Mouse (Mus musculus): ENCODE data around the gene Zdhhc7. TPM values are rescaled to one million over a fixed set of nuclear protein-coding genes. Genes with fewer than 3 reads are reported as not detected.

Gene Zdhhc7
- polyA plus RNA-seq, 1 experiment = 93.4 TPM

GRCm38 (mm10) chr8:120118847-120119246 lies 17.6 kb upstream of the Zdhhc7 start:
- DNase-seq = no peak
- H3K27ac ChIP-seq (ENCODE audit: control insufficient read depth, insufficient read depth, low read length) = no peak overlapping the region
- no peak for TF ChIP-seq POLR2A (IDR thresholded peaks at IDR 0.05; ENCODE audit: control insufficient read depth, extremely low read depth, insufficient read depth, low read length, poor library complexity)
- no peak for TF ChIP-seq CTCF (IDR thresholded peaks at IDR 0.05; ENCODE audit: borderline replicate concordance, control insufficient read depth, extremely low read depth, insufficient read depth, low read length, poor library complexity)

GRCm38 (mm10) chr8:120118162-120118561 lies 16.9 kb upstream of the Zdhhc7 start:
- no peaks in the 10 kb centered on the region for H3K36me3 ChIP-seq (ENCODE audit: control insufficient read depth, insufficient read depth, low read length)
- no peak overlapping the region for H3K27ac ChIP-seq (ENCODE audit: control insufficient read depth, insufficient read depth, low read length)
- DNase-seq = no peak
- TF ChIP-seq POLR2A (IDR thresholded peaks at IDR 0.05; ENCODE audit: control insufficient read depth, extremely low read depth, insufficient read depth, low read length, poor library complexity) (no peak), CTCF (IDR thresholded peaks at IDR 0.05; ENCODE audit: borderline replicate concordance, control insufficient read depth, extremely low read depth, insufficient read depth, low read length, poor library complexity) (no peak)
- no peak overlapping the region for H3K4me3 ChIP-seq (ENCODE audit: control insufficient read depth, insufficient read depth, low read length)
- peaks cover 12% of the 10 kb centered on the region; the same call in 1 of the 2 replicates for H3K27me3 ChIP-seq (ENCODE audit: control insufficient read depth, insufficient read depth, low read length)
- WGBS = 87% methylated on average over 9 of the region's 9 CpGs
- peaks cover 13% of the 10 kb centered on the region for H3K4me1 ChIP-seq (replicated peaks; ENCODE audit: control insufficient read depth, insufficient read depth, low read length)

More at GRCm38 (mm10) chr8:120118847-120119246, 17.6 kb upstream of the Zdhhc7 start:
- Histone ChIP-seq H3K4me1 (replicated peaks; ENCODE audit: control insufficient read depth, insufficient read depth, low read length) (peaks cover 10% of the 10 kb centered on the region), H3K27me3 (ENCODE audit: control insufficient read depth, insufficient read depth, low read length) (peaks cover 12% of the 10 kb centered on the region; the same call in 1 of the 2 replicates), H3K4me3 (ENCODE audit: control insufficient read depth, insufficient read depth, low read length) (no peak overlapping the region), H3K36me3 (ENCODE audit: control insufficient read depth, insufficient read depth, low read length) (no peaks in the 10 kb centered on the region)
- WGBS = 81% methylated on average over 5 of the region's 5 CpGs

GRCm38 (mm10) chr8:120116600-120116999 lies 15.3 kb upstream of the Zdhhc7 start:
- peaks cover 15% of the 10 kb centered on the region for H3K4me1 ChIP-seq (replicated peaks; ENCODE audit: control insufficient read depth, insufficient read depth, low read length)
- peaks cover 12% of the 10 kb centered on the region; the same call in 1 of the 2 replicates for H3K27me3 ChIP-seq (ENCODE audit: control insufficient read depth, insufficient read depth, low read length)
- WGBS = 86% methylated on average over 7 of the region's 7 CpGs
- no peak for TF ChIP-seq CTCF (IDR thresholded peaks at IDR 0.05; ENCODE audit: borderline replicate concordance, control insufficient read depth, extremely low read depth, insufficient read depth, low read length, poor library complexity)
- no peak for TF ChIP-seq POLR2A (IDR thresholded peaks at IDR 0.05; ENCODE audit: control insufficient read depth, extremely low read depth, insufficient read depth, low read length, poor library complexity)
- H3K27ac ChIP-seq (ENCODE audit: control insufficient read depth, insufficient read depth, low read length) = no peak overlapping the region
- no peak for DNase-seq
- H3K36me3 ChIP-seq (ENCODE audit: control insufficient read depth, insufficient read depth, low read length) = no peaks in the 10 kb centered on the region
- no peak overlapping the region for H3K4me3 ChIP-seq (ENCODE audit: control insufficient read depth, insufficient read depth, low read length)

- WGBS = 3% methylated on average over 46 of the region's 46 CpGs
- H3K36me3 ChIP-seq (ENCODE audit: control insufficient read depth, insufficient read depth, low read length) = no peaks in the 10 kb centered on the region
- TF ChIP-seq CTCF (IDR thresholded peaks at IDR 0.05; ENCODE audit: borderline replicate concordance, control insufficient read depth, extremely low read depth, insufficient read depth, low read length, poor library complexity) (no peak), POLR2A (IDR thresholded peaks at IDR 0.05; ENCODE audit: control insufficient read depth, extremely low read depth, insufficient read depth, low read length, poor library complexity) (no peak)
- H3K27me3 ChIP-seq (ENCODE audit: control insufficient read depth, insufficient read depth, low read length) = peaks cover 12% of the 10 kb centered on the region; the same call in 1 of the 2 replicates
- peaks cover 13% of the 10 kb centered on the region for H3K4me1 ChIP-seq (replicated peaks; ENCODE audit: control insufficient read depth, insufficient read depth, low read length)
- H3K4me3 ChIP-seq (ENCODE audit: control insufficient read depth, insufficient read depth, low read length) = peak overlapping the region; percentile 33
- H3K27ac ChIP-seq (ENCODE audit: control insufficient read depth, insufficient read depth, low read length) = no peak overlapping the region
- no peak for DNase-seq
Observed at GRCm38 (mm10) chr8:120114315-120114841, 13.1 kb upstream of the Zdhhc7 start.

- Histone ChIP-seq H3K27me3 (ENCODE audit: control insufficient read depth, insufficient read depth, low read length) (peaks cover 12% of the 10 kb centered on the region; the same call in 1 of the 2 replicates), H3K36me3 (ENCODE audit: control insufficient read depth, insufficient read depth, low read length) (no peaks in the 10 kb centered on the region), H3K27ac (ENCODE audit: control insufficient read depth, insufficient read depth, low read length) (no peak within 1 kb of the TSS), H3K4me1 (replicated peaks; ENCODE audit: control insufficient read depth, insufficient read depth, low read length) (peaks cover 13% of the 10 kb centered on the region), H3K4me3 (ENCODE audit: control insufficient read depth, insufficient read depth, low read length) (peak within 1 kb of the TSS; percentile 55)
- peak; percentile 100 for DNase-seq
- TF ChIP-seq POLR2A (IDR thresholded peaks at IDR 0.05; ENCODE audit: control insufficient read depth, extremely low read depth, insufficient read depth, low read length, poor library complexity) (peak; percentile 58), CTCF (IDR thresholded peaks at IDR 0.05; ENCODE audit: borderline replicate concordance, control insufficient read depth, extremely low read depth, insufficient read depth, low read length, poor library complexity) (peak; percentile 49; the same call in 1 of the 2 replicates)
- WGBS = under 1% methylated on average over 61 of the region's 61 CpGs
Observed at GRCm38 (mm10) chr8:120113758-120114255, 12.5 kb upstream of the Zdhhc7 start, which contains the start of gene 6430548M08Rik. 6430548M08Rik (plus strand) TSS chr8:120114152.

- H3K27ac ChIP-seq (ENCODE audit: control insufficient read depth, insufficient read depth, low read length) = no peak overlapping the region
- peaks cover 12% of the 10 kb centered on the region; the same call in 1 of the 2 replicates for H3K27me3 ChIP-seq (ENCODE audit: control insufficient read depth, insufficient read depth, low read length)
- H3K4me3 ChIP-seq (ENCODE audit: control insufficient read depth, insufficient read depth, low read length) = peak overlapping the region; percentile 55
- H3K4me1 ChIP-seq (replicated peaks; ENCODE audit: control insufficient read depth, insufficient read depth, low read length) = peaks cover 13% of the 10 kb centered on the region
- DNase-seq = no peak
- no peak for TF ChIP-seq CTCF (IDR thresholded peaks at IDR 0.05; ENCODE audit: borderline replicate concordance, control insufficient read depth, extremely low read depth, insufficient read depth, low read length, poor library complexity)
- TF ChIP-seq POLR2A (IDR thresholded peaks at IDR 0.05; ENCODE audit: control insufficient read depth, extremely low read depth, insufficient read depth, low read length, poor library complexity) = no peak
- 13% methylated on average over 10 of the region's 10 CpGs for WGBS
- no peaks in the 10 kb centered on the region for H3K36me3 ChIP-seq (ENCODE audit: control insufficient read depth, insufficient read depth, low read length)
Observed at GRCm38 (mm10) chr8:120113306-120113705, 12.0 kb upstream of the Zdhhc7 start.

Data from thymus, adult 2 months (tissue).